Mouse (Mus musculus): ENCODE results near the gene Mertk.

The Mertk gene

GRCm38 (mm10) chr2:128768545-128769247 is 69.9 kb downstream of the Mertk start:
- DNase-seq (ENCODE audit: low spot score): no peak

- DNase-seq (ENCODE audit: low spot score): no peak
These were observed 71.8 kb downstream of the Mertk start for GRCm38 (mm10) chr2:128770557-128770956.

GRCm38 (mm10) chr2:128771048-128771447 is 72.3 kb downstream of the Mertk start:
- DNase-seq (ENCODE audit: low spot score): no peak

GRCm38 (mm10) chr2:128771750-128772338 is 73.1 kb downstream of the Mertk start:
- no peak for DNase-seq (ENCODE audit: low spot score)

- no peak for DNase-seq (ENCODE audit: low spot score)
These were observed 83.5 kb downstream of the Mertk start for GRCm38 (mm10) chr2:128782231-128782630.

DNA sequence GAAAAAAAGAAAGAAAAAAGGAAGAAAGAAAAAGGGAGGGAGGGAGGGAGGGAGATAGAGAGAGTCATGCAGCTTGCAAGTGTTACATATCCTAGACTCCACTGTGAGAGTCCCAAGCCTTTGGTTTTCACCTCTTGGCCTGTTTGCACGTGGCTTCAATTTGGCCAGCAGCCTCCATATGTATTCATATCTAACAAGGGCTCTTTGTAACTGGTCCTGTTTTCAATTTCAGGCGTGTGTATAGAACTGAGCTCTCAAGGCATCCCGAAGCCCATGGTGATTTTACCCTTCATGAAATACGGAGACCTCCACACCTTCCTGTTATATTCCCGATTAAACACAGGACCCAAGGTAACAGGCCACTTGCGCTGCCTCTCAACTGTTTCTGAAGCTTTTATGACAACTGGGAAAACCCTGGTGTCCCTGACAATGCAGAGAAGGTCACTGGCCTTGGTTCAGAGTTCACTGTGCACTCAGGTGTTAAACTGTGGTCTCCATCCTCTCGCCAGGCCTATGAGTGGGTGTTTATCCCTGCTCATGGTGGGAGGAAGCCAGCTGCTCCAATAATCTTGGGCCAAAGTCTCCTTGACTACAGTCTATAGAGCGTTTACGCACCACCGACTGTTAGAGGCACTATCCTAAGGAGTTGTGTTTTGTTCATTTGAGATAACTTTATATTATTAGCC is 85.0 kb downstream of the Mertk start:
- peak; percentile 39 for DNase-seq (ENCODE audit: low spot score)

DNA sequence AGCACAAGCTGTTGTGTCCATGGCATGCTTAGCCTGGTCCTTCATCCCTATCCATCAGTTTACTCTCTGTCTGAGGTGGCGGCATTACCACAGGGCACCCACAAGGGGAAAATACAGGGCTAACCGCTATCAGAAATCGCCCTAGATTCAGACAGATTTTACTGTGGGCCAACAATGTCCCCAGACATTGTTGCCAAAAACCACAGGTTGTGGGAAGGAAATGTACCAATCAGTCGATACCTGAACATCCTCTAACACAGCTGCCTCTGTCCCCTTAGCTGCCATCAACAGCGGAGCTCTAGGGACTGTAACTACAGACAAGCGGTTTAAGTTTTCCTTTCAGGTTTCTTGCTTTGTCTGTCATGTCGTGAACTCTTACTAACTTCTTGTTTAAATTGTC is 86.1 kb downstream of the Mertk start:
- no peak for DNase-seq (ENCODE audit: low spot score)

- DNase-seq (ENCODE audit: low spot score): no peak
These were observed 87.6 kb downstream of the Mertk start for GRCm38 (mm10) chr2:128786341-128786740.

- DNase-seq (ENCODE audit: low spot score): no peak
These were observed 88.0 kb downstream of the Mertk start for GRCm38 (mm10) chr2:128786795-128787194.

DNA sequence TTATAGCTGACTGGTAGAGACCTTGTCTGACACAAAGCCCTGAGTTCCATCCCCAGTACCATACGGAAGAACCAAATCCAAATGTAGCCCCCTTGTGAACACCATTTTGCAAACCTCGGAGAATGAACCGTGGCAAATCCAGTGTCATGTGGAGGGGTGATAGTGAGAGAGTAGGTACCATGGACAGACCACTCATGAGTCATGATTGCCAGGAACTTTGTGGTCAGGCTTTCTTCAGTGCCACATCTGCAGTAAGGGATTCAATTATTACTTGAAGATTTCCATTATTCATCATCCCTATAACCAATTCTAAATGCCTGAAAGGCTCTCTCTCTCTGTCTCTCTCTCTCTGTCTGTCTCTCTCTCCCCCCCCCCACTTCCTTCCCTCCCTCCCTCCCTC is 89.0 kb downstream of the Mertk start:
- DNase-seq (ENCODE audit: low spot score): no peak

- no peak for DNase-seq (ENCODE audit: low spot score)
These were observed 92.3 kb downstream of the Mertk start for GRCm38 (mm10) chr2:128790875-128791614.

DNA sequence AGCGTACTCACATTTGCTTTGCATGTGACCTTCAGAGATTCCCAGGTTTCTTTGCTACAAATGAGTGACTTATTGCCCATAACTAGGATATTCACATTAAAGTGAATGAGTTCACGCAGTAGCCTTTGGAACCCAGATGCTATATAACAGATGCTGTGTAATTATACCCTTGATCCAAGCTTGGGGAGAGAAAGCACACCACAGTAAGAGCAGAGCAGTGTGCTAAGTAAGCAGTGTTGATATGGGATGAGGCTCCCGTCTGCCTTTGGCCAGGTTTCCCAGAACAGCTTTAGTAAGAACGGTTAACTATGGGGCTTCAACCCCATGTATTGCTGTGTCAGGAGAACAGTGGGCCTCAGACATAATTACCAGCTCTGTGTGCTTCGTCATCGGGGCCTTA is 95.2 kb downstream of the Mertk start:
- no peak for DNase-seq (ENCODE audit: low spot score)

- DNase-seq (ENCODE audit: low spot score): no peak
These were observed 97.7 kb downstream of the Mertk start for GRCm38 (mm10) chr2:128796463-128796862.

DNA sequence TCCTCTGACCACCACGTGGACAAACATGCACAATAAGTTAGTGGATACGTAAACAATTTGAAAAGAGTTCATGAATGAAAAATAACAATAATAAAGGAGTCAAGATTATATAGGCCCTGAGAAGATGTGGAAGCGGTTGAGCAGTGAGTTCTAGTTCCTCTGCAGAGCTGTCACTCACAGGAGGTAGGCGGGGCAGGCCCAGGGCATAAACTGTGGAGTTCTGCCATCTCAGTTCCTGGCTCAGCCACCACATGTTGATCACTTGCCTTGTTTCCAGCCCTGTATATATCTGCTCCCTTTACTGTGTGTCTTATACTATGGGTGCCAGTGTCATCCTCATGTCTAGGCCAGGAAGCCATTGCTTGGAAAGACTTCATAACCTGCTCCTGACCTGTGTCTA is 104.7 kb downstream of the Mertk start:
- no peak for DNase-seq (ENCODE audit: low spot score)

GRCm38 (mm10) chr2:128805341-128805740 is 106.6 kb downstream of the Mertk start:
- no peak for DNase-seq (ENCODE audit: low spot score)

- no peak for DNase-seq (ENCODE audit: low spot score)
These were observed 107.8 kb downstream of the Mertk start for GRCm38 (mm10) chr2:128806561-128806960.

GRCm38 (mm10) chr2:128812761-128813160 is 114.0 kb downstream of the Mertk start:
- DNase-seq (ENCODE audit: low spot score): no peak

DNA sequence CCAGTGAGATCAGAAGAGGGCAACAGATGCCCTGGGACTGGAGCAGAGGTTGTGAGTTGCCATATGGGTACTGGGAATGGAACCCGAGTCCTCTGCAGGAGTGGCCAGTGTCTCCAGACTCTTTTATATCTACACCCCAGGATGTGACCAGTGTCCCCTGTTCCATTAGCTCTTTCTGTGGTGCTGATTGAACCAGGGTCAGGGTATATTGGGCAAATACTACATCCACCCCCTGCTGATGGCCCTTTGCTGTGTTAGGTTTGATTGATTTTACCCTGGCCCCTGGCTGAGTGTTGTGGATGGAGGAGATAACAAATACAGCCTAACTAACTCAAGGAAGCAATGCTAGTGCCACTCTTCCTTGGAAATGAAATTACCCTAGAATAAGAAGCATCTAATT is 117.6 kb downstream of the Mertk start:
- DNase-seq (ENCODE audit: low spot score): no peak

- no peak for DNase-seq (ENCODE audit: low spot score)
These were observed 118.2 kb downstream of the Mertk start for GRCm38 (mm10) chr2:128816916-128817315.

GRCm38 (mm10) chr2:128817387-128817785 is 118.6 kb downstream of the Mertk start:
- peak; percentile 80 for DNase-seq (ENCODE audit: low spot score)

GRCm38 (mm10) chr2:128817786-128818681 is 119.3 kb downstream of the Mertk start, which contains the start of gene Tmem87b:
Gene Tmem87b, plus strand, starts transcription at chr2:128818118.
- peak; percentile 95 for DNase-seq (ENCODE audit: low spot score)
